Mouse (Mus musculus) thymus, adult 2 months (tissue): ENCODE results near the gene Btg1.

Experiments used
- CTCF ChIP-seq: fragments of 200-500 bp; IDR thresholded peaks from 2 replicates; pipeline ENCODE4 v1.5.1; 2012; ENCODE audit warnings: mild to moderate bottlenecking, control low read depth, low read length, moderate library complexity, borderline replicate concordance; ENCODE audit not compliant: control insufficient read depth, poor library complexity, insufficient read depth; ENCODE audit errors: extremely low read depth
- POLR2A ChIP-seq: fragments of 200-500 bp; IDR thresholded peaks from 2 replicates; pipeline ENCODE4 v1.6.1; 2012; ENCODE audit warnings: mild to moderate bottlenecking, low read length, control low read depth, moderate library complexity; ENCODE audit not compliant: control insufficient read depth, poor library complexity, insufficient read depth; ENCODE audit errors: extremely low read depth

DNA sequence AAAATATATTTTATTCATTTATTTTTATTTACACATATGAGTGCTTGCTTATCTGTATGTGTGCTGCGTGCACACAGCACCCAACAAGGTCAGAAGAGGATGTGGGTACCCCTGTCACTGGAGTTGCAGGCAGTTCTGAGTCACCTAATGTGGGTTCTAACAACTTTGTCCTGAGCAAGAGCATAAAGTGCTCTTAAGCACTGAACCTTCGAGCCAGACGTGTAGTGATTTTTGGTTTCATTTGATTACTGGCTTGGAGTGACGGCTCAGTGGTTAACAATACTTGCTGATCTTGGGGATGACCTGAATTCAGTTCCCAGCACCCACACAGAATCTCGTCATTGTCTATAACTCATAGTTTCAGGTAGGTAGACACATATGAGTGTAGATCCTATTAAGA is 17.2 kb upstream of the Btg1 start:
- TF ChIP-seq POLR2A (no peak), CTCF (no peak)
